Mouse (Mus musculus): ENCODE data around the gene Mael. TPM values are rescaled to one million over a fixed set of nuclear protein-coding genes. Genes with fewer than 3 reads are reported as not detected.

The Mael gene
- polyA plus RNA-seq, 1 experiment from 2014 or later: not detected

GRCm38 (mm10) chr1:166266918-166267317 is 28.4 kb upstream of the Mael start:
- H3K27ac ChIP-seq (replicated peaks): no peak overlapping the region
- H3K9me3 ChIP-seq (replicated peaks): no peaks in the 10 kb centered on the region
- 91% methylated on average over 9 of the region's 9 CpGs for WGBS

GRCm38 (mm10) chr1:166266001-166266705 is 27.6 kb upstream of the Mael start:
- no peak for ATAC-seq (ENCODE audit: insufficient number of reproducible peaks, low FRiP score, low TSS enrichment, low read depth)
- whole genome bisulfite sequencing: 76% methylated on average over 7 of the region's 7 CpGs
- no peaks in the 10 kb centered on the region for H3K36me3 ChIP-seq
- no peak overlapping the region for H3K9ac ChIP-seq
- H3K9me3 ChIP-seq (replicated peaks): no peaks in the 10 kb centered on the region
- no peak overlapping the region for H3K27ac ChIP-seq (replicated peaks)
- no peaks in the 10 kb centered on the region for H3K27me3 ChIP-seq
- no peak overlapping the region for H3K4me3 ChIP-seq (replicated peaks)
- H3K4me2 ChIP-seq (replicated peaks): no peak overlapping the region
- H3K4me1 ChIP-seq: no peaks in the 10 kb centered on the region

More at GRCm38 (mm10) chr1:166266918-166267317, 28.4 kb upstream of the Mael start:
- no peak overlapping the region for H3K4me3 ChIP-seq (replicated peaks)
- H3K4me2 ChIP-seq (replicated peaks): no peak overlapping the region
- no peaks in the 10 kb centered on the region for H3K36me3 ChIP-seq
- no peaks in the 10 kb centered on the region for H3K27me3 ChIP-seq
- H3K4me1 ChIP-seq: no peaks in the 10 kb centered on the region
- H3K9ac ChIP-seq: no peak overlapping the region
- ATAC-seq (ENCODE audit: insufficient number of reproducible peaks, low FRiP score, low TSS enrichment, low read depth): no peak

- no peak overlapping the region for H3K27ac ChIP-seq (replicated peaks)
Measured at GRCm38 (mm10) chr1:166259526-166259925, 21.0 kb upstream of the Mael start.

GRCm38 (mm10) chr1:166256898-166257297 is 18.4 kb upstream of the Mael start:
- no peak overlapping the region for H3K27ac ChIP-seq (replicated peaks)
- H3K4me2 ChIP-seq (replicated peaks): no peak overlapping the region
- no peak overlapping the region for H3K4me3 ChIP-seq (replicated peaks)
- 61% methylated on average over 4 of the region's 4 CpGs for WGBS
- H3K36me3 ChIP-seq: no peaks in the 10 kb centered on the region
- H3K9me3 ChIP-seq (replicated peaks): no peaks in the 10 kb centered on the region
- no peak overlapping the region for H3K9ac ChIP-seq
- H3K4me1 ChIP-seq: peaks cover 10% of the 10 kb centered on the region
- ATAC-seq (ENCODE audit: insufficient number of reproducible peaks, low FRiP score, low TSS enrichment, low read depth): no peak
- H3K27me3 ChIP-seq: peaks cover 43% of the 10 kb centered on the region

More at GRCm38 (mm10) chr1:166259526-166259925, 21.0 kb upstream of the Mael start:
- H3K27me3 ChIP-seq: peaks cover 32% of the 10 kb centered on the region
- 0 out of 2 replicates have a peak, but pooled peaks cover 2% of the 10 kb centered on the region for H3K4me1 ChIP-seq
- no peaks in the 10 kb centered on the region for H3K9me3 ChIP-seq (replicated peaks)
- no peaks in the 10 kb centered on the region for H3K36me3 ChIP-seq
- no peak overlapping the region for H3K4me2 ChIP-seq (replicated peaks)
- no peak overlapping the region for H3K9ac ChIP-seq
- no peak for ATAC-seq (ENCODE audit: insufficient number of reproducible peaks, low FRiP score, low TSS enrichment, low read depth)
- H3K4me3 ChIP-seq (replicated peaks): no peak overlapping the region
- WGBS: 72% methylated on average over 6 of the region's 6 CpGs

- no peak overlapping the region for H3K4me2 ChIP-seq (replicated peaks)
- H3K36me3 ChIP-seq: no peaks in the 10 kb centered on the region
- no peak overlapping the region for H3K27ac ChIP-seq (replicated peaks)
- H3K4me3 ChIP-seq (replicated peaks): no peak overlapping the region
- no peaks in the 10 kb centered on the region for H3K9me3 ChIP-seq (replicated peaks)
- no peak overlapping the region for H3K9ac ChIP-seq
- peaks cover 10% of the 10 kb centered on the region for H3K4me1 ChIP-seq
- H3K27me3 ChIP-seq: peaks cover 43% of the 10 kb centered on the region
- no peak for ATAC-seq (ENCODE audit: insufficient number of reproducible peaks, low FRiP score, low TSS enrichment, low read depth)
- WGBS: 8% methylated on average over 6 of the region's 6 CpGs
Measured at GRCm38 (mm10) chr1:166256302-166256701, 17.8 kb upstream of the Mael start.

GRCm38 (mm10) chr1:166255651-166256050 is 17.1 kb upstream of the Mael start:
- ATAC-seq (ENCODE audit: insufficient number of reproducible peaks, low FRiP score, low TSS enrichment, low read depth): no peak
- WGBS: 40% methylated on average over 2 of the region's 2 CpGs

GRCm38 (mm10) chr1:166255091-166255490 is 16.5 kb upstream of the Mael start:
- Histone ChIP-seq H3K36me3 (no peaks in the 10 kb centered on the region), H3K4me1 (peaks cover 10% of the 10 kb centered on the region), H3K9ac (no peak overlapping the region), H3K4me3 (replicated peaks) (no peak overlapping the region), H3K9me3 (replicated peaks) (no peaks in the 10 kb centered on the region), H3K4me2 (replicated peaks) (no peak overlapping the region), H3K27me3 (peaks cover 43% of the 10 kb centered on the region), H3K27ac (replicated peaks) (no peak overlapping the region)
- no peak for ATAC-seq (ENCODE audit: insufficient number of reproducible peaks, low FRiP score, low TSS enrichment, low read depth)
- WGBS: 51% methylated on average over 8 of the region's 8 CpGs

More at GRCm38 (mm10) chr1:166255651-166256050, 17.1 kb upstream of the Mael start:
- Histone ChIP-seq H3K9me3 (replicated peaks) (no peaks in the 10 kb centered on the region), H3K9ac (no peak overlapping the region), H3K27me3 (peaks cover 43% of the 10 kb centered on the region), H3K4me2 (replicated peaks) (no peak overlapping the region), H3K36me3 (no peaks in the 10 kb centered on the region), H3K4me1 (peaks cover 10% of the 10 kb centered on the region), H3K27ac (replicated peaks) (no peak overlapping the region), H3K4me3 (replicated peaks) (no peak overlapping the region)

GRCm38 (mm10) chr1:166253898-166254894 is 15.6 kb upstream of the Mael start, which contains the start of gene Ildr2:
TSS of gene Ildr2 (plus strand) at chr1:166254139.
- ATAC-seq (ENCODE audit: insufficient number of reproducible peaks, low FRiP score, low TSS enrichment, low read depth): peak; percentile 43; the same call in 1 of the 2 replicates
- peaks cover 10% of the 10 kb centered on the region for H3K4me1 ChIP-seq
- H3K9me3 ChIP-seq (replicated peaks): no peaks in the 10 kb centered on the region
- peak within 1 kb of the TSS; percentile 52 for H3K4me3 ChIP-seq (replicated peaks)
- no peaks in the 10 kb centered on the region for H3K36me3 ChIP-seq
- H3K27me3 ChIP-seq: peaks cover 43% of the 10 kb centered on the region
- H3K4me2 ChIP-seq (replicated peaks): peak within 1 kb of the TSS; percentile 98
- H3K9ac ChIP-seq: peak within 1 kb of the TSS; percentile 42
- WGBS: under 1% methylated on average over 72 of the region's 72 CpGs
- no peak within 1 kb of the TSS for H3K27ac ChIP-seq (replicated peaks)

GRCm38 (mm10) chr1:166244285-166244684 is 5.7 kb upstream of the Mael start:
- H3K9ac ChIP-seq: no peak overlapping the region
- no peak overlapping the region for H3K4me2 ChIP-seq (replicated peaks)
- no peaks in the 10 kb centered on the region for H3K4me1 ChIP-seq
- no peak overlapping the region for H3K4me3 ChIP-seq (replicated peaks)
- peaks cover 2% of the 10 kb centered on the region; the same call in 1 of the 2 replicates for H3K27me3 ChIP-seq
- no peaks in the 10 kb centered on the region for H3K36me3 ChIP-seq
- H3K27ac ChIP-seq (replicated peaks): no peak overlapping the region
- WGBS: 58% methylated on average over 6 of the region's 6 CpGs
- no peak for ATAC-seq (ENCODE audit: insufficient number of reproducible peaks, low FRiP score, low TSS enrichment, low read depth)
- H3K9me3 ChIP-seq (replicated peaks): no peaks in the 10 kb centered on the region

- Histone ChIP-seq H3K27ac (replicated peaks) (no peak overlapping the region), H3K4me3 (replicated peaks) (no peak overlapping the region), H3K36me3 (no peaks in the 10 kb centered on the region), H3K4me1 (no peaks in the 10 kb centered on the region), H3K9me3 (replicated peaks) (no peaks in the 10 kb centered on the region), H3K4me2 (replicated peaks) (no peak overlapping the region), H3K9ac (no peak overlapping the region), H3K27me3 (no peaks in the 10 kb centered on the region)
- WGBS: 79% methylated on average over 4 of the region's 4 CpGs
- no peak for ATAC-seq (ENCODE audit: insufficient number of reproducible peaks, low FRiP score, low TSS enrichment, low read depth)
Measured at GRCm38 (mm10) chr1:166214181-166214580, 24.4 kb downstream of the Mael start.

GRCm38 (mm10) chr1:166209371-166209770 is 29.2 kb downstream of the Mael start:
- 82% methylated on average over 6 of the region's 6 CpGs for WGBS
- no peak overlapping the region for H3K4me3 ChIP-seq (replicated peaks)
- no peak overlapping the region for H3K9ac ChIP-seq

More at GRCm38 (mm10) chr1:166209371-166209770, 29.2 kb downstream of the Mael start:
- no peaks in the 10 kb centered on the region for H3K9me3 ChIP-seq (replicated peaks)
- no peak overlapping the region for H3K27ac ChIP-seq (replicated peaks)
- no peak for ATAC-seq (ENCODE audit: insufficient number of reproducible peaks, low FRiP score, low TSS enrichment, low read depth)
- no peaks in the 10 kb centered on the region for H3K4me1 ChIP-seq
- no peak overlapping the region for H3K4me2 ChIP-seq (replicated peaks)
- H3K27me3 ChIP-seq: no peaks in the 10 kb centered on the region
- no peaks in the 10 kb centered on the region for H3K36me3 ChIP-seq
